Mouse (Mus musculus): ENCODE results near the gene Gprc5b.

GRCm38 (mm10) chr7:118981831-118982230, 13.2 kb downstream of the Gprc5b start:
- TF ChIP-seq CTCF (IDR thresholded peaks at IDR 0.05; ENCODE audit: control insufficient read depth, insufficient read depth, insufficient replicate concordance, low read depth, low read length) (no peak), POLR2A (IDR thresholded peaks at IDR 0.05; ENCODE audit: control insufficient read depth, low read depth, low read length) (peak; percentile 11; the same call in 1 of the 2 replicates)
